Mouse (Mus musculus) limb, embryonic 14.5 days (tissue): ENCODE measurements at regions not wholly inside any gene's neighbourhood (a gene's known extent, or its start where the extent isn't known, plus 50 kb on each side); places are given as distances from the start of the nearest gene placed in this dataset.
A peak's percentile ranks its signal among the peaks of the same experiment; 100 is the strongest.

Experiments
- ATAC-seq: fragments of 200-750 bp; cut with Nextera tagmentation; 2 replicates; pipeline ENCODE4 v1.8.0; 2017; ENCODE audit warnings: low read depth, moderate number of reproducible peaks, moderate TSS enrichment; ENCODE audit not compliant: low FRiP score
- DNase-seq: peaks from one replicate; pipeline ENCODE4 v3.0.0-alpha.2; 2015; ENCODE audit warnings: low spot score
- H3K27ac ChIP-seq: fragments of 300-500 bp; sonication (generic); replicated peaks from 2 replicates; pipeline ENCODE4 v1.5.1; 2014; ENCODE audit warnings: low read depth, mild to moderate bottlenecking, low read length, moderate library complexity, mixed read lengths
- H3K27me3 ChIP-seq: fragments of 300-500 bp; sonication (generic); 2 replicates; pipeline ENCODE4 v1.6.1; 2014; ENCODE audit warnings: low read length, mixed read lengths; ENCODE audit not compliant: control insufficient read depth, insufficient read depth
- H3K36me3 ChIP-seq: fragments of 300-500 bp; sonication (generic); 2 replicates; pipeline ENCODE4 v1.6.1; 2014; ENCODE audit warnings: mild to moderate bottlenecking, low read length, moderate library complexity, mixed read lengths; ENCODE audit not compliant: control insufficient read depth, insufficient read depth
- H3K4me1 ChIP-seq: fragments of 300-500 bp; sonication (generic); 2 replicates; pipeline ENCODE4 v1.6.1; 2014; ENCODE audit warnings: antibody characterized with exemption, low read length, mixed read lengths; ENCODE audit not compliant: control insufficient read depth, insufficient read depth
- H3K4me2 ChIP-seq: fragments of 300-500 bp; sonication (generic); replicated peaks from 2 replicates; pipeline ENCODE4 v1.6.1; 2014; ENCODE audit warnings: low read depth, mild to moderate bottlenecking, low read length, moderate library complexity; ENCODE audit not compliant: severe bottlenecking
- H3K4me3 ChIP-seq: fragments of 300-500 bp; sonication (generic); replicated peaks from 2 replicates; pipeline ENCODE4 v1.5.1; 2014; ENCODE audit warnings: low read length
- H3K9ac ChIP-seq: fragments of 300-500 bp; sonication (generic); 2 replicates; pipeline ENCODE4 v1.6.1; 2014; ENCODE audit warnings: mild to moderate bottlenecking, low read depth, low read length, moderate library complexity; ENCODE audit not compliant: severe bottlenecking
- H3K9me3 ChIP-seq: fragments of 300-500 bp; sonication (generic); 2 replicates; pipeline ENCODE4 v1.6.1; 2016; ENCODE audit warnings: low read length; ENCODE audit not compliant: control insufficient read depth
- POLR2A ChIP-seq: fragments of 200-500 bp; IDR thresholded peaks from 2 replicates; pipeline ENCODE4 v1.8.0; 2012; ENCODE audit warnings: inconsistent platforms, mild to moderate bottlenecking, moderate library complexity, borderline replicate concordance; ENCODE audit not compliant: insufficient read depth, insufficient read length; ENCODE audit errors: extremely low read depth
- whole genome bisulfite sequencing: fragments of 180-500 bp; shearing (Covaris S2); extraction: QIAGEN DNeasy Blood & Tissue Kit; methylation state at CpG from one replicate; pipeline ENCODE4 v1.1.7; 2014; 5-methylcytosine and 5-hydroxymethylcytosine counted together

DNA sequence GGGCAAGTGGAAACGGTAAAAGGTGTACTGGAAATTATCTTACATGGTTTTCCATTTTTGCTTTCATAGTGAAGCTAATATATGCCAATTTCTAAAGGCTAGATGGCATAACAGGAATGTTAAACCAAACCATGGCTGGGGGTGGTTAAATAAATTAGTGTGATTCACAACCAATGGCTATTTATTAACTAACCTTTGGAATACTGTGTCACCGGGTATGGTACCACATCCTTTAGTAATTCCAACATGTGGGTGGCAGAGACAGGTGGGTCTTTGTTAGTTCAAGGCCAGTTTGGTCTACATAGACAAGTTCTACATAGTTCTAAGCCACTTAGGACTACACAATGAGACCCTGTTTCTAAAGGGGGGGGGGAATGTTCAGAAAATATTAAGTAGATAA, 179.8 kb upstream of the Plxnc1 start:
- 95% methylated on average over 2 of the region's 2 CpGs for WGBS
- no peaks in the 10 kb centered on the region for H3K9me3 ChIP-seq
- H3K36me3 ChIP-seq, result no peaks in the 10 kb centered on the region
- H3K27me3 ChIP-seq, result no peaks in the 10 kb centered on the region
- H3K4me1 ChIP-seq, result no peaks in the 10 kb centered on the region
- no peak for TF ChIP-seq POLR2A
- DNase-seq (no peak), ATAC-seq (no peak)
- no peak overlapping the region for H3K9ac ChIP-seq
- no peak overlapping the region for H3K27ac ChIP-seq
- no peak overlapping the region for H3K4me3 ChIP-seq
- H3K4me2 ChIP-seq, result no peak overlapping the region

DNA sequence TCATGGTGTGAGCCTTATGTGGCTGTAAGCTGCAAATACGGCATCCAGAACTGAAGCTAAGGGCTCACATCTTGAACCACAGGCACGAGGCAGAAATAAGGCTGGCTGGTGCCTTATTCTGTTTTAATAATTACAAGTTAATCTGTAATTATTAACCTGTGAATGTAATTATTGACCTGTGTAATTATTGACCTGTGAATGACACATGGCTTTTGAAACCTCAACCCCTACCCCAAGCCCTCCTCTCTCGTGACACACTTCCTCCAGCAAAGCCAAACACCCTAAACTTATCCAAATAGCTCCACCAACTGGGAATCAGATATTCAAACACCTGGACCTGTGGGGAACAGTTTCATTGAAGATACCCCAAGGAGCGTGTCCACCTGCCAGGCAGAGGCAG, 175.4 kb upstream of the Plxnc1 start:
- DNase-seq (no peak), ATAC-seq (no peak)
- Histone ChIP-seq H3K27me3 (no peaks in the 10 kb centered on the region), H3K4me3 (no peak overlapping the region), H3K9me3 (no peaks in the 10 kb centered on the region), H3K9ac (no peak overlapping the region), H3K4me2 (no peak overlapping the region), H3K36me3 (no peaks in the 10 kb centered on the region), H3K27ac (no peak overlapping the region), H3K4me1 (peaks cover 26% of the 10 kb centered on the region)
- 84% methylated on average over 4 of the region's 4 CpGs for WGBS
- no peak for TF ChIP-seq POLR2A

DNA sequence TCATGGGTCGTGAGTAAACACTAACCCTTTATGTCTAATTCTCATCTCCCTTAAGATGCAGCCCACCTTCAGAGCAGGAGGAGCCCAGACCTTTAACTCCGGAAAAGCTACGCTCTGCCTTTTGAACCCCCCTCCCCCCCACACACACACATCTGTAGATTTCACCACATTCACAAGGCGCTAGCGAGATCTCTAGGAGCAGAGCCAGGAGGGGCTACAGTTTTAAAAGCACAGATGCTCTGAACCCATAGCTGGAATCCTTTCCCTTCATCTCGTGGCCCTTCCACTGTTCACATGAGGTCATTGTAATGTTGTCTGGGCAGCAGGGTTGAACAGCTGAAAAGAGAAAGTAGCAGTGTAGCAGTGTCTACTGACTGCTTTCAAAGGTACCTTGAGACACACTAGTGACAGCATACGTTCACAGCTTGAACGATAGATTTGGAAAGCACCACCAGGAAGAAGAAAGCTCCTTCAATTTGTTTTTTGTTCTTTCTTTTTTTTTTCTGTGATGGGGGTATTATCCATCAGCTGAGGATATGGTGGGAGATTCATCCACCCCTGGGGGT, 174.2 kb upstream of the Plxnc1 start:
- H3K4me2 ChIP-seq, result no peak overlapping the region
- no peaks in the 10 kb centered on the region for H3K9me3 ChIP-seq
- DNase-seq (peak; percentile 70), ATAC-seq (peak; percentile 45; the same call in 1 of the 2 replicates)
- H3K4me3 ChIP-seq, result no peak overlapping the region
- H3K9ac ChIP-seq, result no peak overlapping the region; the same call in 1 of the 2 replicates
- H3K27ac ChIP-seq, result peak overlapping the region; percentile 20; the same call in 1 of the 2 replicates
- H3K27me3 ChIP-seq, result no peaks in the 10 kb centered on the region
- 27% methylated on average over 8 of the region's 8 CpGs for WGBS
- peaks cover 26% of the 10 kb centered on the region for H3K4me1 ChIP-seq
- TF ChIP-seq POLR2A, result no peak
- H3K36me3 ChIP-seq, result no peaks in the 10 kb centered on the region

DNA sequence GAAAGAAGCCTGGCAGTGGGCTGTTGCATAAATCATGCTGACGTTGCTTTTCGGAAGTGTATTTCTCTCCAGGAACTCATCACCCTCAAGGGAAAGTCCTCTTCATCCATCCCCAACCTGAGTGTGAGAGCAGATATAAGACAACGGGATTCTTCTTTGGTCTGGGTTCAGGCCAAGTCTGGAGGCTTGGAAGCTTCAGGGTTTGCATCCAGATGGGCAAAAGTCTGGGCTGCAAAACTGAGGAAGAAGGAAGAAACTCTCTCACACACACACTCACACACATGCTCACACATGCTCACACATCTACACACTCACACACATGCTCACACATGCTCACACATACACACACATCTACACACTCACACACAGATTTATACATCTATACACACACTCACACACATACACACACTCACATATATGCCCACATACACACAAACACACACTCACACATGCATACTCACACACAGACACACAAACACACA, 173.1 kb upstream of the Plxnc1 start:
- H3K27me3 ChIP-seq, result no peaks in the 10 kb centered on the region
- peak; percentile 56; the same call in 1 of the 2 replicates for ATAC-seq
- TF ChIP-seq POLR2A, result no peak
- no peak overlapping the region for H3K4me3 ChIP-seq
- H3K36me3 ChIP-seq, result no peaks in the 10 kb centered on the region
- no peak for DNase-seq
- peaks cover 26% of the 10 kb centered on the region for H3K4me1 ChIP-seq
- H3K9me3 ChIP-seq, result no peaks in the 10 kb centered on the region
- WGBS, result 17% methylated on average over 3 of the region's 3 CpGs
- peak overlapping the region; percentile 48 for H3K27ac ChIP-seq
- H3K4me2 ChIP-seq, result no peak overlapping the region
- H3K9ac ChIP-seq, result no peak overlapping the region

DNA sequence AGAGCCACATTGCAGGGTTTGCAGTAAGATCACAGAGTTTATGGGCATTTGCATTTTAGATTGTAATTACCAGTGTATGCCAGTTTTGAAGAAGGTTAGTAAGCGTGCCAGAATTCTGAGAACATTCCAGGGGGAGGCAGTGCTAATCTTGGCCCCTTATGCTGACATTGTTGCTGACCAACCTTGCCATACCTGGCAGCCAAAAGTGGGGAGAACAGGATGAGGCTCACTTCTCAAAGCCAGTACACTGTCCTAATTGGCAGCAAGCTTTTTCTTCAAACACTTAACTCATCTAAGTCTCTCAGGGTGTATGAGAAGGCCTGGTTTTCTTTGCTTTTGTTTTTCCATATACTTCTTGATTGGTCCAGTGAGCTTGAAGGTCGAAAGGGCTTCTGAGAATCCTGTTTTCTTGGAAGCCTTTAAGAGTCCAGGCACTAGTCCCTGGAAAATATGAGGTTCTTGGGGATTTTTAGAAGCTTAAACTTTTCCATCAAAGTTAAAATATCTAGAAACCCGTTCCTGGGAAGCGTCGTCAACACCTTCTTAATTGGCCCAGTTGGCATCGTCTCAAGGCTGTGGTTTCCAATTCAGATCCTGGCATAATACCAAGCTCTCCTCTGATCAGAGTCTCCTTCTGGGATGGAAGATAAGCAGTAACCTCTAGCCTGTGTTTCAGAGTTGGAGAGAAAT, 172.6 kb upstream of the Plxnc1 start:
- ATAC-seq (peak; percentile 75), DNase-seq (peak; percentile 90)
- H3K36me3 ChIP-seq, result no peaks in the 10 kb centered on the region
- H3K9ac ChIP-seq, result no peak overlapping the region
- H3K4me1 ChIP-seq, result peaks cover 26% of the 10 kb centered on the region
- WGBS, result 39% methylated on average over 6 of the region's 6 CpGs
- H3K9me3 ChIP-seq, result no peaks in the 10 kb centered on the region
- TF ChIP-seq POLR2A, result no peak
- H3K4me2 ChIP-seq, result no peak overlapping the region
- peak overlapping the region; percentile 53 for H3K27ac ChIP-seq
- H3K4me3 ChIP-seq, result no peak overlapping the region
- no peaks in the 10 kb centered on the region for H3K27me3 ChIP-seq
